Mouse (Mus musculus) embryonic fibroblast, embryonic 13.5 days (primary cell): Measurements from ENCODE around the gene Tmem156.

Experiments
- CTCF ChIP-seq: IDR thresholded peaks from 2 replicates; pipeline ENCODE4 v1.5.1; 2011; ENCODE audit warnings: mild to moderate bottlenecking, control low read depth, low read length, moderate library complexity, borderline replicate concordance; ENCODE audit not compliant: insufficient read depth
- POLR2A ChIP-seq: IDR thresholded peaks from 2 replicates; pipeline ENCODE4 v1.6.1; 2011; ENCODE audit warnings: low read depth, mild to moderate bottlenecking, control low read depth, low read length, moderate library complexity

DNA sequence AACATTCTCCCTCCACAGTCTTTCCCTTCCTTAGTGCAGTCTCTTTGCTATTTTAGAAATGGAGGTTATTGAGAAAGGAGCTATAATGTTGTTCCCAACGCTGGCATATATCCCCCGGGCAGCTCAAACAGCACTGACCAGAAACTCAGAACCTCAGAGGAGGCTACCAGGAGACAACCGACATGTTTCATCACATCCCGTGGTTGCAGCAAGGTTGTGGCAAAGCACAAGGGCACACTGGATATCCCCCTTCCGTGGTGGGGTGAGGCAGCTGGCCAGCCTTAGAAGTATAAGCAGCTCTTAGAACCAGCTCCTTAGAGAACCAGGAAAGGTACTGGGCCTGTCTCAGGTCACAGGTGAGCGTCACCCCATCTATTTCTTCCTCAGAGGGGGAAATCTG is 9.7 kb upstream of the Tmem156 start:
- TF ChIP-seq POLR2A (no peak), CTCF (no peak)
